Mouse (Mus musculus) forebrain, embryonic 14.5 days (tissue): Measurements from ENCODE around the gene Cx3cr1. TPM values are rescaled to one million over a fixed set of nuclear protein-coding genes. Genes with fewer than 3 reads are reported as not detected.
A peak's percentile ranks its signal among the peaks of the same experiment; 100 is the strongest.

Experiments
- ATAC-seq: fragments of 200-750 bp; cut with Nextera tagmentation; 2 replicates; pipeline ENCODE4 v1.8.0; 2017; ENCODE audit warnings: mild to moderate bottlenecking, moderate library complexity
- DNase-seq: peaks from one replicate; pipeline ENCODE4 v3.0.0-alpha.2; 2015; ENCODE audit warnings: low spot score
- H3K27ac ChIP-seq: fragments of 300-500 bp; sonication (generic); 2 replicates; pipeline ENCODE4 v1.5.1; 2014; ENCODE audit warnings: low read depth, mild to moderate bottlenecking, control low read depth, low read length, moderate library complexity
- H3K27me3 ChIP-seq: fragments of 300-500 bp; sonication (generic); replicated peaks from 2 replicates; pipeline ENCODE4 v1.6.1; 2014; ENCODE audit warnings: low read length, control low read depth, mixed read lengths; ENCODE audit not compliant: control insufficient read depth, insufficient read depth
- H3K36me3 ChIP-seq: fragments of 300-500 bp; sonication (generic); 2 replicates; pipeline ENCODE4 v1.6.1; 2014; ENCODE audit warnings: low read length, control low read depth; ENCODE audit not compliant: control insufficient read depth, insufficient read depth
- H3K4me1 ChIP-seq: fragments of 300-500 bp; sonication (generic); 2 replicates; pipeline ENCODE4 v1.6.1; 2014; ENCODE audit warnings: antibody characterized with exemption, low read length, control low read depth; ENCODE audit not compliant: control insufficient read depth, insufficient read depth
- H3K4me2 ChIP-seq: fragments of 300-500 bp; sonication (generic); 2 replicates; pipeline ENCODE4 v1.6.1; 2014; ENCODE audit warnings: mild to moderate bottlenecking, control low read depth, low read length
- H3K4me3 ChIP-seq: fragments of 300-500 bp; sonication (generic); 2 replicates; pipeline ENCODE4 v1.5.1; 2014; ENCODE audit warnings: low read depth, low read length, control low read depth
- H3K9ac ChIP-seq: fragments of 300-500 bp; sonication (generic); 2 replicates; pipeline ENCODE4 v1.6.1; 2014; ENCODE audit warnings: mild to moderate bottlenecking, low read length, control low read depth, moderate library complexity
- H3K9me3 ChIP-seq: fragments of 300-500 bp; sonication (generic); replicated peaks from 2 replicates; pipeline ENCODE4 v1.6.1; 2016; ENCODE audit warnings: low read length, control low read depth, mixed read lengths; ENCODE audit not compliant: control insufficient read depth
- WGBS: fragments of 180-500 bp; shearing (Covaris S2); extraction: QIAGEN DNeasy Blood & Tissue Kit; methylation state at CpG from one replicate; pipeline ENCODE4 v1.1.7; 2014; 5-methylcytosine and 5-hydroxymethylcytosine counted together
- polyA plus RNA-seq: library from polyadenylated mRNA; unstranded; fragments of >200 nt; fragmentation: Nextera tagmentation; extraction: Ambion mirVana; gene quantifications from 2 replicates; pipeline ENCODE4 v1.2.1, GENCODE M21; 2014

Gene Cx3cr1
- polyA plus RNA-seq, 1 experiment from 2014 or later: 2.5 TPM

DNA sequence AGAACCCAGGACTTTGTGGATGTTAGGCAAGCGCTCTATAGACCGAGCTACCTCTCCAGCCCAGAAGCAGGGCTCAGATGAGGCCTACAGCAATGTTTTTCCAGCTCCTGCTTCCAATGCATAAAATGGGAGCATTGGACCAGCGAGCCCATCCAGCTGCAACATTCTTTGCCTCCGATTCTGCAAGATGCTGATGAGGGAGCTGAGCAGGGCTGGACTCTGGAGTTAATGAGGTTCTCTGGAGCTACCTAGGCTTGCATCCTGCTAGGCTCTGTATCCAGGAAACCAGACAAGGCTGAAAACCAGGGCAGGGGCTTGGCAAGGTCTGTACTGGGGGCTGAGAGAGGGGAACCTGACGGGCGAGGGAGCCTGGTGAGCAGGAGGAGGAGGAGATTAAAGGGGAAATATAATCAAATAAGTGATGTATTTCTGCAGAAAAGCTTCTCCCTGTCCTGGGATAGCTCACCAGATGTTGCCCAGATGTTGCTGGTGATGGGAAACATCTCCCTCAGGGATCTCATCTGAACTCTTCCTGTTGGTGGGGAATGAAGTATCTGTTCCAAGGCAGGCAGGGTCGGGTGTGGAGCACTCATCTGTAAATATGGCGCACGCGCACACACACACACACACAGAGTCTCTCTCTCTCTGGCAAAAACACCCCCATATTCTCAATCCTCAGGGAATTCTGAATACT is 83.7 kb downstream of the Cx3cr1 start:
- Histone ChIP-seq H3K36me3 (no peaks in the 10 kb centered on the region), H3K4me1 (peaks cover 22% of the 10 kb centered on the region), H3K9me3 (no peaks in the 10 kb centered on the region), H3K4me2 (no peak overlapping the region), H3K9ac (no peak overlapping the region), H3K4me3 (no peak overlapping the region), H3K27me3 (0 out of 2 replicates have a peak, but pooled peaks cover 4% of the 10 kb centered on the region), H3K27ac (no peak overlapping the region)
- no peak for ATAC-seq
- WGBS: 81% methylated on average over 10 of the region's 10 CpGs
- DNase-seq: no peak

DNA sequence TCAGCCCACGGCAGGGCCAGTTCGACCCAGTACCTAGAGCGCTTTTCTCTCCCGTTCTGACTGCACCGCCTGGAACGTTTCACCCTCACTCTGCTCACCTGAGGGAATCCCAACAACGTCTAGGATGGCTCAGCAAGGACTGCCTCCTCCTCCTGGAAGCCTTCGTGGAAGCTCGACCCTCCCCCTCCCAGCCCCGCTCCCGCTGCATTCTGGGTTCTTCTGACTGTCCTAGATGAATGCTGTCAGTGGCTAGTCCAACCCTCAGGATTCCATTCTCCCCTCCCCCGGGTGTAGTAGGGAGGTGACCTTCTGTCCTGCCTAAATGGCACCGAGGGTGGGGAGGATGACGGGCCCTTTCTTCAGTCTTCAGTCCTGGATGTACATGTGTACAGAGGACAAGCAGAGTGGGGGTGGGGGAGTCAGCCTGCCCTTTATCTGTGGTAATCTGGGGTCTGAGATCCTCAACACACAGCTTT is 85.1 kb downstream of the Cx3cr1 start, which contains the start of gene Csrnp1:
Gene Csrnp1 (minus strand): TSS at position 123 of the 476 bp plus-strand sequence.
- Histone ChIP-seq H3K4me1 (peaks cover 23% of the 10 kb centered on the region), H3K27ac (no peak within 1 kb of the TSS), H3K4me2 (peak within 1 kb of the TSS; percentile 92), H3K36me3 (no peaks in the 10 kb centered on the region), H3K27me3 (0 out of 2 replicates have a peak, but pooled peaks cover 4% of the 10 kb centered on the region), H3K9ac (peak within 1 kb of the TSS; percentile 66), H3K9me3 (no peaks in the 10 kb centered on the region), H3K4me3 (peak within 1 kb of the TSS; percentile 52)
- DNase-seq: no peak
- ATAC-seq: no peak
- WGBS: 11% methylated on average over 14 of the region's 14 CpGs

DNA sequence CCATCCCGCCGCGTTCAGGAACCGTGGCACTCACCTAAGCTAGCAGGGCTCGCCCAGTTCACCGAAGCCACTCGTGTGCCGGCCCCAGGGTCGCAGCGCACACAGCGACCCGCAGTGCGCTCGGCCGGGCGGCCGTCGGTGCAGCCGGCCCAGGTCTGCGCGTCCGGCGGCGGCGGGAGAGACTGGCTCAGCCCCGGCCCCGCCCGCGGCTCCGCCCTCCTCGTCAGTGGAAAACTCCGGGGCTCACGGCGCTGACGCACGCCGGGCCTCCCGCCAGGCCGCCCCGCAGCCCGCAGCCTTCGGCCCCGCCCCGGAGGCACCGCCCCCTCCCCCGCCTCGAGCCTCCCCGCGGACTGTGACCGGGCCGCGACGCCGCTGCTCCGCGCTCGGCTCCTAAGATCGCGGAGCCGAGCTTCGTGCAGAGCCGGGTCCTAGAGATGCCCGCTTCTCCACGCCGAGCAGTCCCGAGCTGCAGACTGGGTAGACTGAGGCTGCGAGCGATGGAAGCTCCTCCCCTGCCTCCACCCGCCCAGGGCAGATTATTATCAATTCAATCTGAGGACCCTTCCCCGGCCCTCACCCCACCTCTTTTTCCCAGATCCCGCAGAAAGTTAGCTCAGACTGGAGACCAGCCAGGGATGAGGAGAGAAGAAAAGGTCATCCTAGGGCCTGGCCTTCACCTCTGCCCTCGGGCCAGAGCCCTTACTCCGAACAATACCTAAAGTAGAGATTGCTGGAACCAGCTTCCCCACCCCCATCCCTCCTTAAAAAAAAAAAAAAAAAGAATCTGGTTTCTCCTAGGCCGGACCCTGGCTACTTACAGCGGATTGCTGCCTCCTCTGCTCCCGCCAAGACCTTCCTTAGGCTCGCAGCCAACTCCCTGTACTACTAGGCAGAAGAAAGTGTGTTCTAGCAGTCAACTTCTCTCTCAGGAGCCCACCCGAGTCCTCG is 85.8 kb downstream of the Cx3cr1 start:
- DNase-seq: peak; percentile 81
- peak; percentile 82 for ATAC-seq
- no peak overlapping the region for H3K27ac ChIP-seq
- H3K9ac ChIP-seq: peak overlapping the region; percentile 66
- H3K27me3 ChIP-seq: 0 out of 2 replicates have a peak, but pooled peaks cover 4% of the 10 kb centered on the region
- no peaks in the 10 kb centered on the region for H3K9me3 ChIP-seq
- WGBS: 1% methylated on average over 59 of the region's 79 CpGs
- H3K4me3 ChIP-seq: peak overlapping the region; percentile 52
- peak overlapping the region; percentile 92 for H3K4me2 ChIP-seq
- peaks cover 23% of the 10 kb centered on the region for H3K4me1 ChIP-seq
- no peaks in the 10 kb centered on the region for H3K36me3 ChIP-seq

DNA sequence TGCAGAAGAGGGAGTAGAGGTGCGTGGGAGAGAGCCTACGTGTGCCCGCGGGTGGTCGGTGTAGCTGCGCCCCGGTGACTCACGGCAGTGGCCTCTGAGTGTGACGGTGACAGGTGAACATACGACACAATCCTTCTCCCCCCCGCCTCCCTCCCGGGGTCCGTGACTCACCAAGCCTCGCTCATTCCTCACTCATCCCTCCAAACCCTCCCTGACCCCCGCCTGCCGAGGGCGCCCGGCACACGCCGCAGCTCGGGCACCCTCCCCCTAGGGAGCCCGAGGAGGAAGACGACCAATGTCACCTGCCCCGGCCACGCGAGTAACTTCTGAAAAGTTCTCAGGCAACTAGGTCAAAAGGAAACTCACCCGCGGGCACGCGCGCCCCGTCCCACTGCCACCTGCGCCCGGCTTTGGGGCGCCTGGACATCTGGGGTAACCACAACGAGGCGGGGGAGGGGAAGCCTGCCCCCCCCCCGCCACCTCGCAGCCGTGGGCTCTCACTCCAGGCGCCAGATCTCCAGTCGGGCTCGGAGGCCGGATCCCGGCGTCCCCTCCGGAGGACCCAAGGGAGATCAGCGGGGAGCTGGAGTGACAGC is 86.6 kb downstream of the Cx3cr1 start:
- under 1% methylated on average over 40 of the region's 48 CpGs for WGBS
- DNase-seq (no peak), ATAC-seq (no peak)
- Histone ChIP-seq H3K27ac (no peak overlapping the region), H3K4me1 (peaks cover 25% of the 10 kb centered on the region), H3K36me3 (no peaks in the 10 kb centered on the region), H3K9ac (peak overlapping the region; percentile 66), H3K4me2 (peak overlapping the region; percentile 92), H3K9me3 (no peaks in the 10 kb centered on the region), H3K27me3 (0 out of 2 replicates have a peak, but pooled peaks cover 4% of the 10 kb centered on the region), H3K4me3 (peak overlapping the region; percentile 52)

DNA sequence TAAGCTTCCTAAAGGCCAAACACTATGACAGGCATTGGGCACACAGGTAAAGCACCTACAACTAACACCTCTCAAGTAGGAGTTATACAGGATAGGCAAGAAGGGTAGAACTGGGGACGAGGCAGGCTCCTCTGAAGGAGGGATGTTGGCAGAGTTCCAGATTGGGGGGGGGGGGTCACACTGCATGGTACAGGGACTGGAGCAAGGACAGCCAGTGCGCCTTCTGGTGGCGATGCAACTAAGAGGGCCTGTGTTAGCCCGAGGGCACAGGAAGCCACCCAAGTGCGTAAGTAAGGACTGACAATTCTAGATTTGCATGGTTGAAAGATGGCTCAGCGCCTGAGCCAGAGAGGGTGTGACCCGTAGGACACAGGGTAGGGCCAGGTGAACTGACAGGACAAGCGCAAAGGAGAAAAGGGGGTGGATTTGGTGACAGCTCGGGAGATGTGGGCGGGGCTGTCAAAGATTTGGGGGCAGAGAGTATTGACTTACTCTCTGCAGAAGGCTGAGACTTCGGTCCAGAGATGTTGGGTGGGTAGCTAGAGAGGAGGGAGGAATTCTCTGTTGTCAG is 87.4 kb downstream of the Cx3cr1 start:
- peak overlapping the region; percentile 66; the same call in 1 of the 2 replicates for H3K9ac ChIP-seq
- peak overlapping the region; percentile 92 for H3K4me2 ChIP-seq
- no peak overlapping the region; the same call in 1 of the 2 replicates for H3K27ac ChIP-seq
- peak; percentile 64 for DNase-seq
- no peaks in the 10 kb centered on the region for H3K9me3 ChIP-seq
- H3K27me3 ChIP-seq: 0 out of 2 replicates have a peak, but pooled peaks cover 4% of the 10 kb centered on the region
- WGBS: 4% methylated on average over 11 of the region's 11 CpGs
- peak overlapping the region; percentile 52 for H3K4me3 ChIP-seq
- no peaks in the 10 kb centered on the region for H3K36me3 ChIP-seq
- ATAC-seq: peak; percentile 50
- H3K4me1 ChIP-seq: peaks cover 33% of the 10 kb centered on the region

DNA sequence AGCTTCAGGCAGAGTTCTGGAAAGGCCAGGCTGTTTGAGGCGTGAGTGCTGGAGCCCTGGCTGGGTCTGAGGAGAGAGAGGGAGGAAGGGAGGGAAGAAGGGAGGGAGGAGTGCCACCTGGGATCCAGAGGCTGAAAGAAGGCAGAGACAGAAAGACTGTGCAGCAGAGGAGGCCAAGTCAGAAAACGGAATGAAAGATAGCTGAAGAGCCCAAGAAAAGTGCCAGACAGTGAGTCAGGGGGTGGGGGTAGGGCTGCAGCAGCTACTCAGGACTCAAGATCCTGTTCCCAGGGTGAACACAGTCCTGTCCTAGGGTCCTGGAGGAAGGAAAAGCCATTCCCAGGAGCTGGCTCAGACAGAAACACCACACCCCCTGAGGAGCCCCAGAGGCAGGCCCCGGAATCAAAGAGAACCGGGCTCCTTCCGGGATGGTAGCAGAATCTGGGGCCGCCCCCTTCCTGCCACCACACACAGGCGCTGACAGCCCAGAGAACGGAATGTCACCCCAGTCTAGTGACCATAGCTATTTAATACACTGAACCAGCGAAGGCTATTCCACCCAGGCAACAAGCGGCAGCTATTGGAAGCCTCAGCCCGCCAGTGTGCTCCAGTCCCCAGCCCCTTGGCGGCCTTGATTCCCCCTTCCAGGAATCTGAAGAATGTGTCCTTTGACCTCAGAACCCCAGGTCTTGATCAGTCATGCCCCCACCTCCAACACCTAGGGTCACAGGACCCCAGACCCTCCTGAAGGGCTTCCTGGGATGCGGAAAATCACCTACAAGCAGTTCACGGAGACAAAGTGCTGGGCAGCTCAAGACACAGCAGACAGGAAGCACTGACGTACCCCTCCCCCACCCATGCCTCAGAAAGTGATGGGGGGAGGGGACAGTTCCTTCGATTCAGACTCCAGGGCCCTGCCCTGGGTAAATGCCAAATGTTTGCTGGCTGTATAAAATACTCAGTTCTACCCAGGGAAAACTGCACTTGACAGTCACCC is 88.2 kb downstream of the Cx3cr1 start:
- ATAC-seq: peak; percentile 6; the same call in 1 of the 2 replicates
- peak overlapping the region; percentile 2; the same call in 1 of the 2 replicates for H3K4me3 ChIP-seq
- H3K9ac ChIP-seq: no peak overlapping the region; the same call in 1 of the 2 replicates
- DNase-seq: peak; percentile 74
- H3K36me3 ChIP-seq: no peaks in the 10 kb centered on the region
- H3K27me3 ChIP-seq: 0 out of 2 replicates have a peak, but pooled peaks cover 4% of the 10 kb centered on the region
- peaks cover 34% of the 10 kb centered on the region for H3K4me1 ChIP-seq
- H3K4me2 ChIP-seq: peak overlapping the region; percentile 92
- H3K27ac ChIP-seq: peak overlapping the region; percentile 65; the same call in 1 of the 2 replicates
- no peaks in the 10 kb centered on the region for H3K9me3 ChIP-seq
- 3% methylated on average over 16 of the region's 16 CpGs for WGBS

DNA sequence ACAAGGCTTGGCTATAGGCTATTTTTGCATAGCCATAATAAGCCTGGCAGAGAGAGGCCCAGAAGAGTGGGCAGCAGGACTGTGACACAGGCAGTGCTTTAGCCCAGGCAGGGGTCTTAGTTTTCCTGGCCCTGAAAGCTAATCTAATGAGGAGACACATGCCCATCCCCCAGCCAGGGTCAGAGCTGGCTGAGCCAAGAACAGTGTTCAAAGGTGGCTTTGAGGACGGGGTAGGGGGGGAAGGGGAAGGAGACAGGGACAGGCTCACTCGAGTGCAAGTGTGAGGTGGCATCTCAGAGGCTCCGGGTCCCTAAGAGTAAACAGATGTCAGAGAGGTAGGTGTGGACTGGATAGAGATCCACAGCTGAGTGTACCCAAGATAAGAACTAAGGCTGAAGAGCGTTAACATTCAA is 88.9 kb downstream of the Cx3cr1 start:
- Histone ChIP-seq H3K4me3 (no peak overlapping the region), H3K4me2 (peak overlapping the region; percentile 92), H3K4me1 (peaks cover 34% of the 10 kb centered on the region), H3K27me3 (0 out of 2 replicates have a peak, but pooled peaks cover 4% of the 10 kb centered on the region), H3K27ac (peak overlapping the region; percentile 65; the same call in 1 of the 2 replicates), H3K36me3 (no peaks in the 10 kb centered on the region), H3K9me3 (no peaks in the 10 kb centered on the region), H3K9ac (no peak overlapping the region)
- WGBS: 5% methylated on average over 4 of the region's 4 CpGs
- DNase-seq: no peak
- ATAC-seq: no peak
